Mouse (Mus musculus) gonadal fat pad, adult 2 months (tissue): ENCODE measurements around the gene Ttc22. TPM values are rescaled to one million over a fixed set of nuclear protein-coding genes. Genes with fewer than 3 reads are reported as not detected.

Experiments used
- DNase-seq: peaks from one replicate; pipeline ENCODE4 v3.0.0-alpha.2; 2012; ENCODE audit warnings: low read depth
- polyA plus RNA-seq: library from polyadenylated mRNA; depleted of rRNA; stranded (reverse); fragments of >200 nt; gene quantifications from 2 replicates; pipeline ENCODE4 v1.2.3, GENCODE M21; 2012

The Ttc22 gene
- polyA plus RNA-seq, 1 experiment = 0.28 TPM

- no peak for DNase-seq
These were observed 6.6 kb upstream of the Ttc22 start for GRCm38 (mm10) chr4:106615637-106616036.

GRCm38 (mm10) chr4:106617056-106617455, 5.2 kb upstream of the Ttc22 start, which contains the start of gene Lexm:
Gene Lexm, minus strand, starts transcription at chr4:106617241.
- no peak for DNase-seq

GRCm38 (mm10) chr4:106618898-106619297, 3.3 kb upstream of the Ttc22 start:
- no peak for DNase-seq

GRCm38 (mm10) chr4:106621428-106621827, 804 bp upstream of the Ttc22 start:
- DNase-seq = no peak

- no peak for DNase-seq
These were observed 480 bp downstream of the Ttc22 start for GRCm38 (mm10) chr4:106622712-106623111.

GRCm38 (mm10) chr4:106624271-106624670, 2.0 kb downstream of the Ttc22 start:
- DNase-seq = no peak

- DNase-seq = no peak
These were observed 5.6 kb downstream of the Ttc22 start for GRCm38 (mm10) chr4:106627809-106628208.

GRCm38 (mm10) chr4:106628650-106629360, 6.6 kb downstream of the Ttc22 start:
- no peak for DNase-seq

GRCm38 (mm10) chr4:106629374-106629773, 7.1 kb downstream of the Ttc22 start:
- no peak for DNase-seq

GRCm38 (mm10) chr4:106630333-106631220, 8.3 kb downstream of the Ttc22 start:
- no peak for DNase-seq

GRCm38 (mm10) chr4:106632313-106632712, 10.1 kb downstream of the Ttc22 start:
- no peak for DNase-seq

GRCm38 (mm10) chr4:106633281-106634085, 11.3 kb downstream of the Ttc22 start:
- DNase-seq = no peak

GRCm38 (mm10) chr4:106634086-106634479, 11.9 kb downstream of the Ttc22 start:
- no peak for DNase-seq

- no peak for DNase-seq
These were observed 21.4 kb downstream of the Ttc22 start for GRCm38 (mm10) chr4:106643483-106644217.

GRCm38 (mm10) chr4:106644218-106644610, 22.0 kb downstream of the Ttc22 start:
- DNase-seq = no peak

- no peak for DNase-seq
These were observed 23.6 kb downstream of the Ttc22 start for GRCm38 (mm10) chr4:106645797-106646196.

GRCm38 (mm10) chr4:106647137-106647536, 24.9 kb downstream of the Ttc22 start:
- DNase-seq = no peak

GRCm38 (mm10) chr4:106650833-106651527, 28.7 kb downstream of the Ttc22 start, which contains the start of gene Pars2:
Gene Pars2, plus strand, starts transcription at chr4:106651069.
- peak; percentile 57 for DNase-seq

GRCm38 (mm10) chr4:106652546-106652945, 30.3 kb downstream of the Ttc22 start:
- DNase-seq = no peak

GRCm38 (mm10) chr4:106653051-106653450, 30.8 kb downstream of the Ttc22 start:
- DNase-seq = no peak

GRCm38 (mm10) chr4:106655681-106656080, 33.4 kb downstream of the Ttc22 start:
- DNase-seq = no peak
